Comparison of ENCODE assay signal across 8 mouse cellular contexts in the genomic region with DNA sequence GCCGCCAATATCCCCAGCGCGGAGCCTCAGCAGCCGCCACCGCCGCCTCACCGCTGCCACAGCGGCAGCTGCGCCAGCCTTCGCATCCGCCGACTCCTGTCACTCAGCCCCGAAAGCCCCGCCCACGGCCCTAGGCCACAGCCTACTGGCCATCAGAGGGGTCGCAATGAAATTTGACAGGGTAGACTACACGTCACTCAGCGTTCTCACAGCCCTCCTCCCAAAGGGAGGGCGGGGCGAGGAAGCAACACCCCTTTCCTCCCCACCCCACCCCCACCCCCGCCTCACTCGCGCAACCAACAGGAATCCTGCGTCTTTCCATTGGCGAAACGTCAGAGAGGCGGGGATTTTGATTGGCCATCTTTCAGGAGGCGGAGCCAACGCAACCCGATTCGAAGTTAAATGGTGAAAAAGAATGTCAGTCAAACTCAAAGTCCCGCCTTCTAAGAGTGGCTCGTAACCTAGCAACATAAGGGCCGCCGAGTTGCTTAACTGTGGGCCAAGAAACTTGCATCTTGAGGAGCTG. TPM values are rescaled to one million over a fixed set of nuclear protein-coding genes. Genes with fewer than 3 reads are reported as not detected.
A peak's percentile ranks its signal among the peaks of the same experiment; 100 is the strongest.
DNase-seq lines count a peak whose midpoint lies in the region; ATAC-seq lines count a peak whose summit lies in the region.

A gene (minus strand): TSS at position 105 of the 526 bp plus-strand sequence.
A gene (plus strand): TSS at position 448 of the 526 bp plus-strand sequence.

- H3K27me3 ChIP-seq in hindbrain, embryonic 14.5 days (ENCODE audit: control insufficient read depth, insufficient read depth, low read length) = no peaks in the 10 kb centered on the region

- H3K36me3 ChIP-seq in hindbrain, embryonic 14.5 days (replicated peaks; ENCODE audit: control insufficient read depth, insufficient read depth) = peaks cover 8% of the 10 kb centered on the region; the same call in 1 of the 2 replicates

- peak; percentile 98 for ATAC-seq in hindbrain, embryonic 14.5 days (ENCODE audit: low FRiP score)

- 0% methylated on average over 33 of the region's 35 CpGs for WGBS in hindbrain, embryonic 14.5 days

- peak; percentile 99 for DNase-seq in NIH3T3 (ENCODE audit: low read depth)
- peak; percentile 100 for DNase-seq in cerebellum, postnatal 10 days
- DNase-seq in frontal cortex, postnatal 14 days (ENCODE audit: low spot score in 2 of 2) = peak; percentile 98
- DNase-seq in hindbrain, embryonic 14.5 days (ENCODE audit: low spot score) = peak; percentile 100
- DNase-seq in layer of hippocampus, postnatal 36 days = peak; percentile 99
- DNase-seq in lung, postnatal 36 days = peak; percentile 99
- peak; percentile 100 for DNase-seq in retina, postnatal 1 day
- peak; percentile 97 to 98 for DNase-seq in urinary bladder, adult 18-20 months (ENCODE audit: low spot score in 2 of 2)

- H3K4me1 ChIP-seq in hindbrain, embryonic 14.5 days (replicated peaks; ENCODE audit: control insufficient read depth, insufficient read depth, low read length) = peaks cover 18% of the 10 kb centered on the region

- peak within 1 kb of the TSS; percentile 99 for H3K4me2 ChIP-seq in hindbrain, embryonic 14.5 days (replicated peaks)

- no peaks in the 10 kb centered on the region for H3K9me3 ChIP-seq in hindbrain, embryonic 14.5 days (ENCODE audit: control insufficient read depth, low read length)

- peak within 1 kb of the TSS; percentile 90 for H3K4me3 ChIP-seq in hindbrain, embryonic 14.5 days (replicated peaks; ENCODE audit: low read length)

- peak within 1 kb of the TSS; percentile 80 for H3K27ac ChIP-seq in hindbrain, embryonic 14.5 days

- H3K9ac ChIP-seq in hindbrain, embryonic 14.5 days = peak within 1 kb of the TSS; percentile 92

RNA-seq across cellular contexts. Expression of the first gene that starts in this region (rescaled TPM):
- 13.4 and 15.7 TPM in 2 replicates for polyA plus RNA-seq in hindbrain, embryonic 14.5 days (2014; fragmentation: Nextera tagmentation; extraction: Ambion mirVana)
- 10 to 100 TPM; 35.0 to 36.4 TPM for total RNA-seq in layer of hippocampus, postnatal 36 days (2021)

RNA-seq across cellular contexts. Expression of the second gene that starts in this region (rescaled TPM):
- polyA plus RNA-seq in hindbrain, embryonic 14.5 days (2014; fragmentation: Nextera tagmentation; extraction: Ambion mirVana) = 1.5 and 1.9 TPM in 2 replicates
- total RNA-seq in layer of hippocampus, postnatal 36 days (2021) = 1 to 10 TPM in 1 of 2 experiments, under 1 TPM in 1; 0.35 to 1.2 TPM

Comparison
In these comparisons a context has a peak if more than half of its experiments do, and no peak if none do; other contexts are left out.
1. Peak in every context shown above with its lines: DNase-seq, ATAC-seq, H3K4me3 ChIP-seq and H3K27ac ChIP-seq.